Mouse (Mus musculus): ENCODE results near the gene Csrnp3. TPM values are rescaled to one million over a fixed set of nuclear protein-coding genes. Genes with fewer than 3 reads are reported as not detected.

The Csrnp3 gene
- total and polyA plus RNA-seq, 3 experiments, result 0.04 to 0.39 (median 0.34) TPM

GRCm38 (mm10) chr2:65893241-65893640 is 47.7 kb downstream of the Csrnp3 start:
- no peaks in the 10 kb centered on the region for H3K4me1 ChIP-seq (ENCODE audit: control insufficient read depth, insufficient read depth, low read length)
- H3K36me3 ChIP-seq (ENCODE audit: control insufficient read depth, insufficient read depth, low read length), result no peaks in the 10 kb centered on the region
- intact Hi-C loops (cut with DNase I), result no loop called here
- no peak overlapping the region for H3K27ac ChIP-seq
- no peak for DNase-seq
- no peaks in the 10 kb centered on the region for H3K79me2 ChIP-seq (replicated peaks; ENCODE audit: control insufficient read depth, insufficient read depth, low read length)
- H3K9ac ChIP-seq (ENCODE audit: low read depth, low read length), result no peak overlapping the region
- H3K27me3 ChIP-seq (ENCODE audit: control insufficient read depth, insufficient read depth, low read length), result no peaks in the 10 kb centered on the region; the same call in 1 of the 2 replicates
- whole genome bisulfite sequencing, result 53% methylated on average over 8 of the region's 8 CpGs
- TF ChIP-seq EP300 (IDR thresholded peaks at IDR 0.05; ENCODE audit: insufficient read depth, low read depth, low read length) (no peak), POLR2A (IDR thresholded peaks at IDR 0.05; ENCODE audit: insufficient read depth, low read depth, low read length) (no peak), CTCF (IDR thresholded peaks at IDR 0.05) (no peak)
- H3K4me3 ChIP-seq, result no peak overlapping the region

- Histone ChIP-seq H3K4me3 (no peak overlapping the region), H3K9ac (ENCODE audit: low read depth, low read length) (no peak overlapping the region), H3K27ac (no peak overlapping the region), H3K27me3 (ENCODE audit: control insufficient read depth, insufficient read depth, low read length) (no peaks in the 10 kb centered on the region; the same call in 1 of the 2 replicates), H3K36me3 (ENCODE audit: control insufficient read depth, insufficient read depth, low read length) (no peaks in the 10 kb centered on the region), H3K79me2 (replicated peaks; ENCODE audit: control insufficient read depth, insufficient read depth, low read length) (no peaks in the 10 kb centered on the region), H3K4me1 (ENCODE audit: control insufficient read depth, insufficient read depth, low read length) (no peaks in the 10 kb centered on the region)
- DNase-seq, result no peak
- TF ChIP-seq CTCF (IDR thresholded peaks at IDR 0.05) (no peak), POLR2A (IDR thresholded peaks at IDR 0.05; ENCODE audit: insufficient read depth, low read depth, low read length) (no peak), EP300 (IDR thresholded peaks at IDR 0.05; ENCODE audit: insufficient read depth, low read depth, low read length) (no peak)
- WGBS, result 57% methylated on average over 5 of the region's 5 CpGs
- intact Hi-C loops (cut with DNase I), result no loop called here
Observed at GRCm38 (mm10) chr2:65894299-65894698, 48.7 kb downstream of the Csrnp3 start.

- peak overlapping the region; percentile 20 for H3K4me3 ChIP-seq
- no peaks in the 10 kb centered on the region for H3K4me1 ChIP-seq (ENCODE audit: control insufficient read depth, insufficient read depth, low read length)
- no peak overlapping the region for H3K9ac ChIP-seq (ENCODE audit: low read depth, low read length)
- no peaks in the 10 kb centered on the region for H3K79me2 ChIP-seq (replicated peaks; ENCODE audit: control insufficient read depth, insufficient read depth, low read length)
- 27% methylated on average over 5 of the region's 5 CpGs for WGBS
- H3K27me3 ChIP-seq (ENCODE audit: control insufficient read depth, insufficient read depth, low read length), result no peaks in the 10 kb centered on the region; the same call in 1 of the 2 replicates
- no peaks in the 10 kb centered on the region for H3K36me3 ChIP-seq (ENCODE audit: control insufficient read depth, insufficient read depth, low read length)
- intact Hi-C loops (cut with DNase I), result no loop called here
- H3K27ac ChIP-seq, result no peak overlapping the region; the same call in 1 of the 2 replicates
- peak; percentile 23 to 26 for DNase-seq
- TF ChIP-seq EP300 (IDR thresholded peaks at IDR 0.05; ENCODE audit: insufficient read depth, low read depth, low read length), result no peak
- TF ChIP-seq CTCF (IDR thresholded peaks at IDR 0.05), result no peak
- TF ChIP-seq POLR2A (IDR thresholded peaks at IDR 0.05; ENCODE audit: insufficient read depth, low read depth, low read length), result no peak
Observed at GRCm38 (mm10) chr2:65896542-65896941, 51.0 kb downstream of the Csrnp3 start.

GRCm38 (mm10) chr2:65897084-65897483 is 51.5 kb downstream of the Csrnp3 start:
- no peak for DNase-seq
- Histone ChIP-seq H3K27me3 (ENCODE audit: control insufficient read depth, insufficient read depth, low read length) (no peaks in the 10 kb centered on the region; the same call in 1 of the 2 replicates), H3K9ac (ENCODE audit: low read depth, low read length) (no peak overlapping the region), H3K4me1 (ENCODE audit: control insufficient read depth, insufficient read depth, low read length) (no peaks in the 10 kb centered on the region), H3K4me3 (peak overlapping the region; percentile 20), H3K36me3 (ENCODE audit: control insufficient read depth, insufficient read depth, low read length) (no peaks in the 10 kb centered on the region), H3K27ac (peak overlapping the region; percentile 45; the same call in 1 of the 2 replicates), H3K79me2 (replicated peaks; ENCODE audit: control insufficient read depth, insufficient read depth, low read length) (no peaks in the 10 kb centered on the region)
- no peak for TF ChIP-seq POLR2A (IDR thresholded peaks at IDR 0.05; ENCODE audit: insufficient read depth, low read depth, low read length)
- TF ChIP-seq EP300 (IDR thresholded peaks at IDR 0.05; ENCODE audit: insufficient read depth, low read depth, low read length), result no peak
- TF ChIP-seq CTCF (IDR thresholded peaks at IDR 0.05), result no peak
- whole genome bisulfite sequencing, result 42% methylated on average over 4 of the region's 4 CpGs
- intact Hi-C loops (cut with DNase I), result no loop called here

GRCm38 (mm10) chr2:65899478-65899877 is 53.9 kb downstream of the Csrnp3 start:
- intact Hi-C loops (cut with DNase I), result no loop called here
- no peak for DNase-seq
- 72% methylated on average over 2 of the region's 2 CpGs for WGBS
- Histone ChIP-seq H3K27ac (no peak overlapping the region), H3K36me3 (ENCODE audit: control insufficient read depth, insufficient read depth, low read length) (no peaks in the 10 kb centered on the region), H3K79me2 (replicated peaks; ENCODE audit: control insufficient read depth, insufficient read depth, low read length) (no peaks in the 10 kb centered on the region), H3K27me3 (ENCODE audit: control insufficient read depth, insufficient read depth, low read length) (no peaks in the 10 kb centered on the region; the same call in 1 of the 2 replicates), H3K4me1 (ENCODE audit: control insufficient read depth, insufficient read depth, low read length) (no peaks in the 10 kb centered on the region), H3K9ac (ENCODE audit: low read depth, low read length) (no peak overlapping the region), H3K4me3 (no peak overlapping the region)
- no peak for TF ChIP-seq EP300 (IDR thresholded peaks at IDR 0.05; ENCODE audit: insufficient read depth, low read depth, low read length)
- TF ChIP-seq CTCF (IDR thresholded peaks at IDR 0.05), result 0 out of 2 replicates have a peak, but pooled peaks have one; percentile 17

GRCm38 (mm10) chr2:65908526-65908925 is 63.0 kb downstream of the Csrnp3 start:
- intact Hi-C loops (cut with DNase I), result no loop called here

More at GRCm38 (mm10) chr2:65908526-65908925, 63.0 kb downstream of the Csrnp3 start:
- 85% methylated on average over 3 of the region's 3 CpGs for WGBS
- Histone ChIP-seq H3K36me3 (ENCODE audit: control insufficient read depth, insufficient read depth, low read length) (no peaks in the 10 kb centered on the region), H3K27ac (no peak overlapping the region), H3K79me2 (replicated peaks; ENCODE audit: control insufficient read depth, insufficient read depth, low read length) (no peaks in the 10 kb centered on the region), H3K9ac (ENCODE audit: low read depth, low read length) (no peak overlapping the region), H3K4me3 (no peak overlapping the region), H3K27me3 (ENCODE audit: control insufficient read depth, insufficient read depth, low read length) (no peaks in the 10 kb centered on the region), H3K4me1 (ENCODE audit: control insufficient read depth, insufficient read depth, low read length) (no peaks in the 10 kb centered on the region)
- no peak for DNase-seq
- TF ChIP-seq POLR2A (IDR thresholded peaks at IDR 0.05; ENCODE audit: insufficient read depth, low read depth, low read length) (no peak), CTCF (IDR thresholded peaks at IDR 0.05) (no peak), EP300 (IDR thresholded peaks at IDR 0.05; ENCODE audit: insufficient read depth, low read depth, low read length) (no peak)
